Mouse (Mus musculus) forebrain, embryonic 12.5 days (tissue): ENCODE results near the gene Jsrp1. TPM values are rescaled to one million over a fixed set of nuclear protein-coding genes. Genes with fewer than 3 reads are reported as not detected.
A peak's percentile ranks its signal among the peaks of the same experiment; 100 is the strongest.

Source experiments
- ATAC-seq: fragments of 200-750 bp; cut with Nextera tagmentation; 2 replicates; pipeline ENCODE4 v1.8.0; 2017; ENCODE audit warnings: moderate TSS enrichment; ENCODE audit not compliant: low FRiP score
- H3K27ac ChIP-seq: fragments of 300-500 bp; sonication (generic); 2 replicates; pipeline ENCODE4 v1.5.1; 2016; ENCODE audit warnings: mild to moderate bottlenecking
- H3K27me3 ChIP-seq: fragments of 300-500 bp; sonication (generic); 2 replicates; pipeline ENCODE4 v1.6.1; 2016; ENCODE audit warnings: mild to moderate bottlenecking
- H3K36me3 ChIP-seq: fragments of 300-500 bp; sonication (generic); replicated peaks from 2 replicates; pipeline ENCODE4 v1.6.1; 2016; ENCODE audit warnings: mild to moderate bottlenecking
- H3K4me1 ChIP-seq: fragments of 300-500 bp; sonication (generic); 2 replicates; pipeline ENCODE4 v1.6.1; 2016
- H3K4me2 ChIP-seq: fragments of 300-500 bp; sonication (generic); 2 replicates; pipeline ENCODE4 v1.6.1; 2016; ENCODE audit warnings: mild to moderate bottlenecking, moderate library complexity
- H3K4me3 ChIP-seq: fragments of 300-500 bp; sonication (generic); replicated peaks from 2 replicates; pipeline ENCODE4 v1.5.1; 2016; ENCODE audit warnings: mild to moderate bottlenecking
- H3K9ac ChIP-seq: fragments of 300-500 bp; sonication (generic); 2 replicates; pipeline ENCODE4 v1.6.1; 2016; ENCODE audit warnings: mild to moderate bottlenecking
- H3K9me3 ChIP-seq: fragments of 300-500 bp; sonication (generic); 2 replicates; pipeline ENCODE4 v1.6.1; 2016
- WGBS: fragments of 180-500 bp; shearing (Covaris S2); methylation state at CpG from one replicate; pipeline ENCODE4 v1.1.7; 2016; 5-methylcytosine and 5-hydroxymethylcytosine counted together
- polyA plus RNA-seq: library from polyadenylated mRNA; unstranded; fragments of >200 nt; fragmentation: Nextera tagmentation; extraction: Ambion mirVana; gene quantifications from 2 replicates; pipeline ENCODE4 v1.2.1, GENCODE M21; 2016

The Jsrp1 gene
- polyA plus RNA-seq, 1 experiment from 2014 or later: 0.27 TPM

DNA sequence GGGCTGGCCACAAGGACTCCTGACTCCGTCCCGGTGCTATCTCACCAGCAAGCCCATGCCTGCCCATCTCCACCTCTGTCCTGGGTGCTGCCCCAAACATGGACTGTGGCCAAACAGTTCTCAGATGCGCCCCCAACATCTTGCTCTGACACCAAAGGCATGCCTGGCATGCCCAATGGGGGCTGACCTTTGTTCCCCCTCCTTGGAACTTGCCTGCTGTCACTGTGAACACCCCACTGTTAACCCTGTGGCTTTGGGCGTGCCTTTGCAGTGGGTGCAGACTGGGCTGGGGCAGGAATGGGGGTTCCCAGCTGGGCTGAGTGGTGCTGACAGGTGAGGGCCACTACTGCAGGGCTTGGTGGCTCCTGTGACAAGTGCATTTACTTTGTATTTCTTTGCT, 19.5 kb downstream of the Jsrp1 start:
- ATAC-seq: no peak
- Histone ChIP-seq H3K36me3 (peaks cover 75% of the 10 kb centered on the region), H3K4me2 (no peak overlapping the region), H3K4me1 (peaks cover 16% of the 10 kb centered on the region), H3K27ac (no peak overlapping the region), H3K9ac (no peak overlapping the region), H3K27me3 (no peaks in the 10 kb centered on the region), H3K4me3 (no peak overlapping the region), H3K9me3 (no peaks in the 10 kb centered on the region)
- WGBS: 94% methylated on average over 4 of the region's 4 CpGs

DNA sequence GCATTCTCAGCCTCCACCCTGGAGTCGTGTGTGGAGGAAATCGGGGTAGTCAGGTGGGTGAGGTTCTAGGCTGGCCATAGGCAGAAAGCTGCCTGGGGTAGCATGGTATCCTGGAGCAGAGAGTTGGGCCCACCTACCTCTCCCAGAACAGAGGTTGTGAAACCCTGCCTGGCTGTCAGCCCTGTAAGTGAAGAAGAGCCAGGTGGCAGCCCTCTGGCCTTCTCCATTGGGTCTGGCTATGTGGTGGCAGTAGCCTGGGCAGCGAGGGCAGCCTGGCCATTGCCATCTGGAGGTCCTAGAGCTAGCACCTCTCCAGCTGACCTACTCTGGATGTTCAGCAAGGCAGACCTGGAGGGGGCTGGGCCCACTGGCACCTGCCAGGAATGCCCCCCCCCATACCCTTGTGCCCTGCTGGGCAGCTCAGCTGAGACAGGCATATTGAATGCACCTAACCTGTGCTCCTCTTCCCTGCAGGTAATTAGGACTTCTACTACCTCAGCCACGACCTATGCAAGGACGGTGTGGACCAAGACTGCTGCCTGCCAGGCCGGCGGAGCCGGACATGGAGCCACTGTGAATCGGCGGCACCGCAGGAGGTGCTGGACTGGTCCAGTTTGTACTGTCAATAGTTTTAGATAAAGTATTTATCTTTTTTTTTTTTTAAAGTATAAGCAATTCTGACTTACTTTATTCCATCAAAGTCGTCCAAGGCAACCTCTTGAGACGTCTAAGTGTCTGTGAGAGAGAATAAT, 20.1 kb downstream of the Jsrp1 start:
- H3K4me3 ChIP-seq: no peak overlapping the region
- H3K4me1 ChIP-seq: peaks cover 16% of the 10 kb centered on the region
- no peaks in the 10 kb centered on the region for H3K9me3 ChIP-seq
- H3K4me2 ChIP-seq: no peak overlapping the region
- ATAC-seq: no peak
- 92% methylated on average over 13 of the region's 13 CpGs for WGBS
- no peaks in the 10 kb centered on the region for H3K27me3 ChIP-seq
- H3K36me3 ChIP-seq: peaks cover 81% of the 10 kb centered on the region
- H3K27ac ChIP-seq: no peak overlapping the region; the same call in 1 of the 2 replicates
- H3K9ac ChIP-seq: no peak overlapping the region

DNA sequence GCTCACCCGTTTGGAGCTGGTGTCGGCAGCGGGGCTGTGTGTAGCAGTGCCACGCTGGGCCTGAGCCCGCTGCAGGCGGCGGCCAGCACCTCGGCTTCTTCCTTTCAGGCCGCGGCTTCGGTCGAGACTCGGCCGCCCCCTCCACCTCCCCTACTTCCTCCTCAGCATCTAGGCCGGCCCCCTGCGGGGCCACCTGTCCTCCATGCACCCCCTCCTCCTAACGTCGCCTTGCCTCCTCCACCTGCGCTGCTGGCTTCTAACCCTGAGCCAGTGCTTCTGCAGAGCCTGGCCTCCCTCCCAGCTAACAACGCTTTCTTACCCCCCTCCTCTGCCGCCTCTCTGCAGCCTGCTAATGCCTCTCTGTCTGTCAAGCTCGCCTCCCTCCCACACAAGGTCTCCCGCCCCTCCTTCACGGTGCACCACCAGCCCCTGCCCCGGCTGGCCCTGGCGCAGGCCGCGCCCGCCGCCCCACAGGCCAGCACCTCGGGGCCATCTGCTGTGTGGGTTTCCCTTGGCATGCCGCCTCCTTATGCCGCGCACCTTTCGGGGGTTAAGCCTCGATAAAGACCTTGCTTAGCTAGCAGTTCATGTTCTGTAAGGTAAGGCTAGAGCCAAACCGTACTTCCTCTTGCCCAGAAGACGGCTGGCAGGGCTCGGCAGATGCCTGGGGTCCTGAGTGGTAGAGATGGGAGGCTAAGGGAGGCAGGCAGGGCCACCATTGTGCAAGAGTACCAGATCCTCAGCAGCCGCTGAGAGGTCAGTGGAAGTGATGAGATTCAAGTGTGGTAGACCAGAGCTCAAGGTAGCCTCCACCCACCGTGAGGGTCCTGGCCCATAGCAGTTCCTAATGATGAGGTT, 20.9 kb downstream of the Jsrp1 start:
- Histone ChIP-seq H3K4me3 (no peak overlapping the region), H3K9me3 (no peaks in the 10 kb centered on the region), H3K9ac (no peak overlapping the region), H3K4me1 (peaks cover 16% of the 10 kb centered on the region), H3K4me2 (no peak overlapping the region), H3K36me3 (peaks cover 89% of the 10 kb centered on the region), H3K27ac (0 out of 2 replicates have a peak overlapping the region, but pooled peaks have one; percentile 13), H3K27me3 (no peaks in the 10 kb centered on the region)
- no peak for ATAC-seq
- WGBS: 78% methylated on average over 41 of the region's 41 CpGs

DNA sequence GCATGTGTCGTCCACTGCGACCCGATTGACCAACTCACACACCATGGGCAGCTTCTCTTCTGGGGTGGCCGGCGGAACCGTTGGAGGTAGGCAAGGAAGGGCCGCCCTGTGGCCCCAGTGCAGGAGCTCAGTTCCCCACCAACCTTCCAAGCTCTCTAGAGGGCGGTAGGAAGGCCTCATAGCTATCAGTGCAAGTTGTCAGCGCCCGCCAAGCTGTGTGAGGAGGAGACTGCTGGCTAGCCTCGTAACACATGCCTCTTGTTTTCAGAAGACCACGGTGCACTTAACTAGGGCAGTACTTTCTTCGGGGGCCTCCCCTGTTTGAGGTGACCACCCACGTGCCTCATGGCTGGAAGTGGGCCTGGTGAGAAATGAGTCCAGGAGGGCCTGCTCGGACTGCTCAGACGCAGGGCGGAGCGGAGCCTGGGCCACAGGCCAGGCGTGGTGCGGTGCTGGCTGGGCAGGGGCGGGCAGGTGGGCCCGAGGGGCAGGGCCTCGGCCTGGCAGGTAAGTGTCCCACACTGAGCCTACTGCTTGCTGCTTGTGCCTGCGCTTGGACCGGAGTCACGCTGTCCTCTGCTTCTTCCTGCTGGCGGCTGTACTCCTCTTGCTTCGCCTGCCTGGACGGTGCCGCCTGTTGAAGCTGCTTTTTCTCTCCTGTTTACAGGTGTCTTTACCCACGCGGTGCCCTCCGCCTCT, 21.7 kb downstream of the Jsrp1 start:
- H3K9me3 ChIP-seq: no peaks in the 10 kb centered on the region
- no peak overlapping the region for H3K9ac ChIP-seq
- H3K27me3 ChIP-seq: no peaks in the 10 kb centered on the region
- ATAC-seq: no peak
- WGBS: 83% methylated on average over 33 of the region's 33 CpGs
- H3K27ac ChIP-seq: no peak overlapping the region
- peaks cover 97% of the 10 kb centered on the region for H3K36me3 ChIP-seq
- peak overlapping the region; percentile 4; the same call in 1 of the 2 replicates for H3K4me3 ChIP-seq
- H3K4me1 ChIP-seq: peaks cover 8% of the 10 kb centered on the region
- no peak overlapping the region for H3K4me2 ChIP-seq

DNA sequence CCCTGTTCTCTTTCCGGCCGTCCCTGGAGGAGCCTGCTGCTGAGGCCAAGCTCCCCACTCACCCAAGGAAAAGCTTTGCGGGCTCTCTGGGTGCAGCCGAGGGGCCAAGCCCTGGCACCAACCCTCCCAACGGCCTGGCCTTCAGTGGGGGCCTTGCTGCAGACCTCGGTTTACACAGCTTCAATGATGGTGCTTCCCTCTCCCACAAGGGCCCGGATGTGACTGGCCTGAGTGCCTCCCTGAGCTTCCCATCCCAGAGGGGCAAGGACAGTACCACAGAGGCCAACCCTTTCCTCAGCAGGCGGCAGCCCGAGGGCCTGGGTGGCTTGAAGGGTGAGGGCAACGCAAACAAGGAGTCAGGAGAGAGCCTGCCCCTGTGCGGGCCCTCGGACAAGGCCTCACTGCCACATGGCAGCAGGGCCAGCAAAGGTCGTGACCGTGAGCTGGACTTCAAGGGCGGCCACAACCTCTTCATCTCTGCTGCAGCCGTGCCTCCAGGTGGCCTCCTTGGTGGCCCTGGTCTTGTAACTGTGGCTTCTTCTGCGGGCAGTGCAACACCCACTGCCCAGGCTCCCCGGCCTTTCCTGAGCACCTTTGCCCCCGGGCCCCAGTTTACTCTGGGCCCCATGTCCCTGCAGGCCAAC, 22.4 kb downstream of the Jsrp1 start:
- no peak overlapping the region for H3K27ac ChIP-seq
- no peaks in the 10 kb centered on the region for H3K9me3 ChIP-seq
- H3K27me3 ChIP-seq: no peaks in the 10 kb centered on the region
- no peak overlapping the region for H3K9ac ChIP-seq
- 91% methylated on average over 19 of the region's 19 CpGs for WGBS
- H3K4me1 ChIP-seq: 0 out of 2 replicates have a peak, but pooled peaks cover 2% of the 10 kb centered on the region
- H3K4me3 ChIP-seq: no peak overlapping the region
- no peak overlapping the region for H3K4me2 ChIP-seq
- peaks cover 97% of the 10 kb centered on the region for H3K36me3 ChIP-seq
- no peak for ATAC-seq

DNA sequence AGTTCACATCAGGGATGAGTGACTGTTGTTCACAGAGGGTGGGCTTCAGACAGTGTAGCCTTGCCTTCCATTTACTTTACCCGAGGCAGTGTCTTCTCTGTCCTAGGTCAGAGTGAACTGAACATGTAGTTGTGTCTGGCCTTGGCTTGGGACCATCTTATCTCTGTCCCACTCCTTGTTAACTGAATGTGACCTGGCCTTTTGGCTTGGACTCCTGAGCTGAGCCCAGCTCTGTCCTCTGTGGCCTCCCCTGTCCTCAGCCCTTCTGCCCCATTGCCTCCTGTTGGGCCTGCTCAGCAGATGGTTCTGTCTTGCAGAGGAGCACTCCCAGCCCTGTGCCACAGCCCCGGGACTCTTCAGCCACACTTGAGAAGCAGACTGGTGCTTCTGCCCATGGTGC, 25.8 kb downstream of the Jsrp1 start:
- Histone ChIP-seq H3K4me3 (no peak overlapping the region), H3K9ac (no peak overlapping the region), H3K36me3 (peaks cover 98% of the 10 kb centered on the region), H3K4me2 (no peak overlapping the region), H3K4me1 (no peaks in the 10 kb centered on the region), H3K9me3 (no peaks in the 10 kb centered on the region), H3K27ac (no peak overlapping the region), H3K27me3 (no peaks in the 10 kb centered on the region)
- ATAC-seq: no peak
- 87% methylated on average over 2 of the region's 2 CpGs for WGBS

DNA sequence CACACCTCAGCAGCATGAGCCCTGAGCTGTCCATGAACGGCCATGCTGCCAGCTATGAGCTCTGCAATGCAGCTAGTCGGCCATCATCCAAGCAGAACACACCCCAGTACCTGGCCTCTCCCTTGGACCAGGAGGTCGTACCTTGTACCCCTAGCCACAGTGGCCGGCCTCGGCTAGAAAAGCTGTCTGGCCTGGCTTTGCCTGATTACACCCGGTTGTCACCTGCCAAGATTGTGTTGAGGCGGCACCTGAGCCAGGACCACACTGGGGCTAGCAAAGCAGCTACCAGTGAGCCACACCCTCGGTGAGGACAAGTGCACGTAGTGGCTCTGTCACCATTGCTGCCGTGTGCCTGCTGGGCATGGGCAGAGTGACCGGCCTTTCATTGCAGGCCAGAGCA, 27.3 kb downstream of the Jsrp1 start:
- no peaks in the 10 kb centered on the region for H3K9me3 ChIP-seq
- no peak overlapping the region for H3K9ac ChIP-seq
- no peak overlapping the region for H3K4me3 ChIP-seq
- H3K27me3 ChIP-seq: no peaks in the 10 kb centered on the region
- no peak for ATAC-seq
- peaks cover 98% of the 10 kb centered on the region for H3K36me3 ChIP-seq
- 96% methylated on average over 11 of the region's 11 CpGs for WGBS
- no peaks in the 10 kb centered on the region for H3K4me1 ChIP-seq
- no peak overlapping the region for H3K4me2 ChIP-seq
- H3K27ac ChIP-seq: no peak overlapping the region

DNA sequence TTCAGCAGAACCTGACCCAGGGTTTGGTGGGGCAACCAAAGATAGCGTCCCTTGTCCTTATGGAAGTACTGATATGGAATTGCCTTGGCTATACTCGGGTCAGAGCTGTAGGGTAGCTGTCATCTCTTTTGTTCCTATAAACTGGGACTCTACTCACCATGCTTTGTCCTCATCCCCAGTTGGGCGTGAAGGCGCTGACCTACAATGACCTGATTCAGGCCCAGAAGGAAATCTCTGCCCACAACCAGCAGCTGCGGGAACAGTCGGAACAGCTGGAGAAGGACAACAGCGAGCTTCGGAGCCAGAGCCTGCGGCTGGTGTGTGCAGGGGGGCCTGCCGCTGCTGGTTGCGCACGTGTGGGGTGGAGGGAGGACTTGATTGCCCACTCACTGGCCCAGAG, 28.4 kb downstream of the Jsrp1 start:
- ATAC-seq: no peak
- WGBS: 76% methylated on average over 12 of the region's 12 CpGs

DNA sequence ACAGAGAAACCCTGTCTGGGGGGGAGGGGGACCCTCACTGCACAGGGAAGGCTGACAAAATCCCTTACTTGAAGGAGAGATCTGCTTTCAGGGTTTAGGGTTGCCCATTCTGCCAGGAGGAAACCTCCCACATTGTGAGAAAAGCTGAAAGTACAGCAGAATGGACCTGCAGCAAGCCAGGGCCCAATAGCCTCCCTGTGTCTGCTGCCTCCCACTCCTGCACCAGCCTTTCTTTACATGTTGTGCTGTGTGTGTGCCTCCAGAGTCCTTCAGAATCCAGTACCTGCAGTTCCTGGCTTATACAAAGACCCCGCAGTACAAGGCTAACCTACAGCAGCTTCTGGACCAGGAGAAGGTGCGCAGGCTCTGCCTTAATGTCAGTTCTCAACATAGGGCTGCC, 29.0 kb downstream of the Jsrp1 start:
- Histone ChIP-seq H3K9me3 (no peaks in the 10 kb centered on the region), H3K27ac (no peak overlapping the region), H3K9ac (no peak overlapping the region), H3K27me3 (no peaks in the 10 kb centered on the region), H3K4me2 (no peak overlapping the region), H3K36me3 (peaks cover 99% of the 10 kb centered on the region), H3K4me1 (no peaks in the 10 kb centered on the region), H3K4me3 (no peak overlapping the region)
- ATAC-seq: no peak
- WGBS: 97% methylated on average over 2 of the region's 2 CpGs

More for the DNA sequence above, 28.4 kb downstream of the Jsrp1 start:
- H3K36me3 ChIP-seq: peaks cover 97% of the 10 kb centered on the region
- H3K9ac ChIP-seq: no peak overlapping the region
- no peaks in the 10 kb centered on the region for H3K4me1 ChIP-seq
- H3K9me3 ChIP-seq: no peaks in the 10 kb centered on the region
- H3K27ac ChIP-seq: no peak overlapping the region
- no peak overlapping the region for H3K4me2 ChIP-seq
- no peaks in the 10 kb centered on the region for H3K27me3 ChIP-seq
- H3K4me3 ChIP-seq: no peak overlapping the region

DNA sequence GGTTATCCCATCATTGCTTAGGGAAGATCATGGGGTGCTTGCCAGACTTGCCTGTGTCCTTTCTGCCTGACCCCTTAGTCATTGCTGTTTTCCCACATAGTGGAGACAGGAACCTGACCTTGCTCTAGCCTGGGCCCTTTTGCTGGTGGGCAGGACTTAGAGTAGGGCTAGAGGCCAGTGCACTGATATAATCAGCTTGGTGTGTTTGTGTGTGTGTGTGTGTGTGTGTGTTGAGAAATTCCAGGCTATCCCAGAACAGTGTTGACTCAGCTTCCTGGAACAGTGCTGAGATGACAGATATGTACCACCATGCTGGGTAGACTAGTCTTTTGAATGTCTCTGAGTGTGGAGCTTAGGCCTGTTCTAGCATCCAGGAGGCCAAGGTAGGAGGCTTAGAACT, 33.7 kb downstream of the Jsrp1 start:
- peaks cover 99% of the 10 kb centered on the region for H3K36me3 ChIP-seq
- H3K9ac ChIP-seq: no peak overlapping the region
- H3K4me3 ChIP-seq: no peak overlapping the region
- no peaks in the 10 kb centered on the region for H3K9me3 ChIP-seq
- H3K4me2 ChIP-seq: no peak overlapping the region
- no peaks in the 10 kb centered on the region for H3K27me3 ChIP-seq
- no peaks in the 10 kb centered on the region for H3K4me1 ChIP-seq
- no peak overlapping the region for H3K27ac ChIP-seq
- no peak for ATAC-seq

DNA sequence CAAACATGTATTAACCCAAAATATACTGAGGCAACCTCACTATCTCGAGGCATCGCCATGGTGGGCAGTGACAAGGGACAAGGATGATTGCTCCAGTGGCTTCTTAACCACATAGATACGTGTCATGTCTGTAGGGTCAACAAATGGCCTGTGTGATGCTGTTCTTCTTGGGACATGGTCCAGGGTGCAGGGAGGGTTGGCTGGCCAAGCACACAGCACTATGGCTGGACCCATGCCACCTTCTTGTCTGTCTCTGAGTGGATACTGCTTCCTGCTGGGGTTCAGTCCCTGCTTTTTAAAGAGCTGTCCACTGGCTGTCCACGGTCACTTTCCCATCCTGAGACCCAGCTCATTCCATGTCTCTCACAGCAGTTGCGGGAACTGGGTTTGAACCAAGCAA, 36.2 kb downstream of the Jsrp1 start:
- ATAC-seq: no peak
- no peak overlapping the region for H3K27ac ChIP-seq

DNA sequence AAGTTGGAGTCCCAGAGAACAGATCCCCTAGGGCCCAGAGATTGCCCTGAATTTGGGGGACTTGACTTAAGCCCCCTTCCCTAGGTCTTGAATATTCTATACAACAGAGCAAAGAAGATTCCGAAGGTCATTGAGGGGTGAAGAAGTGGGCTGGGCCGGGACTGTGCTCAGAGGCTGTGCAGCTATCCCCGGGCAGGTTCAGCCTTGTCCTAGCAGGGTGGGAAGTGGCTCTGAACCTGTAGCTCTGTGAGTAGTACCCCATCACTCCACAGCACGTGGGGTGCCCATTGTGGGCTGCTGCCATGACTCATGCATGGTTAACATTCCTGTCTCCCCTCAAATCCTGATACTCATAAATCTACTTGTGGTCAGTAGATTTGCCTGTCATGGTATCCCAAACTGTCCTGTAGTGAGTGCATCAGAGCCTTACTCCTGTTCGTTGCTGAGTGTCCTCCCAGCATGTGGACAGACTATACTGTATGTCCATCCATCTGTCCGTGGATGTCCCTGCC, 36.9 kb downstream of the Jsrp1 start:
- H3K27ac ChIP-seq: no peak overlapping the region
- 90% methylated on average over 6 of the region's 6 CpGs for WGBS
- H3K9ac ChIP-seq: no peak overlapping the region
- no peaks in the 10 kb centered on the region for H3K27me3 ChIP-seq
- no peaks in the 10 kb centered on the region for H3K4me1 ChIP-seq
- H3K36me3 ChIP-seq: peaks cover 99% of the 10 kb centered on the region
- H3K9me3 ChIP-seq: no peaks in the 10 kb centered on the region
- no peak overlapping the region for H3K4me3 ChIP-seq
- ATAC-seq: no peak
- no peak overlapping the region for H3K4me2 ChIP-seq

More for the DNA sequence above, 36.2 kb downstream of the Jsrp1 start:
- Histone ChIP-seq H3K4me1 (no peaks in the 10 kb centered on the region), H3K36me3 (peaks cover 99% of the 10 kb centered on the region), H3K9me3 (no peaks in the 10 kb centered on the region), H3K4me2 (no peak overlapping the region), H3K4me3 (no peak overlapping the region), H3K27me3 (no peaks in the 10 kb centered on the region), H3K9ac (no peak overlapping the region)
- 98% methylated on average over 5 of the region's 5 CpGs for WGBS
